Mouse (Mus musculus) testis, adult 2 months (tissue): ENCODE measurements around the gene Gm15319.
"Not testable (repeated sequence)": the region's sequence is repeated elsewhere in the genome, so short reads cannot be mapped to it uniquely, and the experiment has no call there.

Experiments
- CTCF ChIP-seq: fragments of 200-500 bp; IDR thresholded peaks from 2 replicates; pipeline ENCODE4 v1.5.1; 2012; ENCODE audit warnings: low read depth, mild to moderate bottlenecking, inconsistent platforms, low read length, moderate library complexity; ENCODE audit not compliant: control insufficient read depth, insufficient read depth, insufficient replicate concordance
- POLR2A ChIP-seq: fragments of 200-500 bp; IDR thresholded peaks from 2 replicates; pipeline ENCODE4 v1.6.1; 2012; ENCODE audit warnings: low read depth, mild to moderate bottlenecking, inconsistent platforms, low read length, moderate library complexity; ENCODE audit not compliant: control insufficient read depth

DNA sequence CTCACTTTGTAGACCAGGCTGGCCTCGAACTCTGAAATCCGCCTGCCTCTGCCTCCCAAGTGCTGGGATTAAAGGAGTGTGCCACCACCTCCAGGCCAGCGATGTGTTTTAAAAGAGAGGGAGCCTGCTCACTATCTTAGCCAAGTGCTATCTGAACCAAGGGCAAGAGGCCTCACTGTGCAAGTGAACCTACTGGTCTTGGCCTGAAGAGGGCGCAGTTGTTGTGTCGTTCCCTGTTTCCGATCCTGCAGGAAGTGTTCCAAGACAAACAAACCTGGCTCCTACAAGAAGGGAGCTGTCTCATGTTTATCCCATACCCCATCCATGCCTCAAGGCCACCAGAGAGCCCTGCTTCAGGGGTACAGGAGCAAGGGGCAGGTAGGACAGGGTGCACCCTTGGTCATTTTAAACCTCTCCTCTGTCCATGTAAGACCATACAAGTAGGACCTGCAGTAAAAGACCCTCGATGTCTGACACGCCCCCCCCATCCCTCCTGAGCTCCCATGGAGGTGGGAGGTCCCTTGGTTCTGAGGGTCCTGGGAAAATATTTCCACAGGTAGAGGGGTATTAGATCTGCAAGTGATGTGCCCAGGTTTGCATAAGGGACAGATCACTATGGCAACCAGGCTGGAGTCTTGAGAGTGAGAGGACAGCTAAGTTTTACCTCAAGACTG, 24.2 kb upstream of the Gm15319 start:
- not testable (repeated sequence) for TF ChIP-seq POLR2A, CTCF
